Comparison of ENCODE assay signal across 16 mouse cellular contexts in genomic region chr15:101708683-101709082, GRCm38 (mm10). TPM values are rescaled to one million over a fixed set of nuclear protein-coding genes. Genes with fewer than 3 reads are reported as not detected.
A peak's percentile ranks its signal among the peaks of the same experiment; 100 is the strongest.
DNase-seq lines count a peak whose midpoint lies in the region; ATAC-seq and TF ChIP-seq lines count a peak whose summit lies in the region.
"Had no signal": no experiment of that assay in that cellular context is flagged by ENCODE, and none has a peak within 500 bp of the region (broad histone marks: within the 10 kb centered on the region; RNA-seq: fewer than 3 reads in every experiment).

No protein-coding gene starts in this region.

- H3K27me3 ChIP-seq in forebrain, embryonic 11.5 days (ENCODE audit: control insufficient read depth, insufficient read depth, low read length): no peaks in the 10 kb centered on the region
- H3K27me3 ChIP-seq in forebrain, embryonic 16.5 days (replicated peaks; ENCODE audit: control insufficient read depth, insufficient read depth, low read length): no peaks in the 10 kb centered on the region
- no peaks in the 10 kb centered on the region for H3K27me3 ChIP-seq in liver, postnatal 0 days (ENCODE audit: insufficient read depth, low read length)
- no peaks in the 10 kb centered on the region for H3K27me3 ChIP-seq in liver, embryonic 11.5 days (replicated peaks; ENCODE audit: control insufficient read depth, insufficient read depth, low read length)
- H3K27me3 ChIP-seq in stomach, postnatal 0 days (ENCODE audit: control insufficient read depth, insufficient read depth, low read length): no peaks in the 10 kb centered on the region
- H3K27me3 ChIP-seq: limb, embryonic 15.5 days; Patski had no signal

- peak; percentile 50 for DNase-seq in forebrain, embryonic 11.5 days (ENCODE audit: low spot score)
- DNase-seq in liver, postnatal 0 days: no peak
- DNase-seq in liver, embryonic 11.5 days (ENCODE audit: low spot score): no peak
- DNase-seq in urinary bladder, adult 2 months (ENCODE audit: low spot score): peak; percentile 21
- DNase-seq in urinary bladder, postnatal 4 days (ENCODE audit: low spot score in 2 of 2): no peak
- DNase-seq in stomach, postnatal 0 days (ENCODE audit: low spot score): peak; percentile 22
- DNase-seq: adrenal gland, adult 2 months; gastrocnemius, postnatal 36 days; kidney, adult 11 months had no signal

- no peaks in the 10 kb centered on the region for H3K9me3 ChIP-seq in forebrain, embryonic 11.5 days (ENCODE audit: control insufficient read depth, low read length)
- H3K9me3 ChIP-seq in forebrain, embryonic 16.5 days (ENCODE audit: control insufficient read depth, low read length): no peaks in the 10 kb centered on the region
- H3K9me3 ChIP-seq in liver, postnatal 0 days (ENCODE audit: low read length): no peaks in the 10 kb centered on the region
- no peaks in the 10 kb centered on the region for H3K9me3 ChIP-seq in liver, embryonic 11.5 days (ENCODE audit: control insufficient read depth, low read length)
- H3K9me3 ChIP-seq in stomach, postnatal 0 days (ENCODE audit: control insufficient read depth, low read length): no peaks in the 10 kb centered on the region
- H3K9me3 ChIP-seq: limb, embryonic 15.5 days had no signal

- H3K4me3 ChIP-seq in forebrain, embryonic 11.5 days (ENCODE audit: low read depth, low read length): no peak overlapping the region
- no peak overlapping the region for H3K4me3 ChIP-seq in forebrain, embryonic 16.5 days (replicated peaks; ENCODE audit: low read length)
- no peak overlapping the region for H3K4me3 ChIP-seq in liver, postnatal 0 days (ENCODE audit: low read depth, low read length)
- H3K4me3 ChIP-seq in liver, embryonic 11.5 days (ENCODE audit: low read depth, low read length): no peak overlapping the region
- no peak overlapping the region for H3K4me3 ChIP-seq in stomach, postnatal 0 days (ENCODE audit: low read depth, low read length)
- H3K4me3 ChIP-seq: layer of hippocampus, adult 2 months; limb, embryonic 15.5 days had no signal

- no peak for TF ChIP-seq EP300 in liver, postnatal 0 days (IDR thresholded peaks at IDR 0.05; ENCODE audit: low read depth)
- no peak for TF ChIP-seq EP300 in stomach, postnatal 0 days (optimal IDR thresholded peaks at IDR 0.05)

- H3K36me3 ChIP-seq in forebrain, embryonic 11.5 days (ENCODE audit: control insufficient read depth, insufficient read depth, low read length): no peaks in the 10 kb centered on the region
- H3K36me3 ChIP-seq in forebrain, embryonic 16.5 days (ENCODE audit: control insufficient read depth, insufficient read depth): no peaks in the 10 kb centered on the region
- H3K36me3 ChIP-seq in liver, postnatal 0 days (replicated peaks; ENCODE audit: insufficient read depth, low read length): no peaks in the 10 kb centered on the region
- H3K36me3 ChIP-seq in liver, embryonic 11.5 days (ENCODE audit: control insufficient read depth, insufficient read depth, low read length): no peaks in the 10 kb centered on the region
- no peaks in the 10 kb centered on the region for H3K36me3 ChIP-seq in stomach, postnatal 0 days (ENCODE audit: control insufficient read depth, insufficient read depth, low read length)
- H3K36me3 ChIP-seq: limb, embryonic 15.5 days had no signal

- no peaks in the 10 kb centered on the region for H3K4me1 ChIP-seq in forebrain, embryonic 11.5 days (replicated peaks; ENCODE audit: control insufficient read depth, insufficient read depth, low read length)
- no peaks in the 10 kb centered on the region for H3K4me1 ChIP-seq in forebrain, embryonic 16.5 days (replicated peaks; ENCODE audit: control insufficient read depth, insufficient read depth, low read length)
- H3K4me1 ChIP-seq in liver, postnatal 0 days (ENCODE audit: insufficient read depth): no peaks in the 10 kb centered on the region
- no peaks in the 10 kb centered on the region for H3K4me1 ChIP-seq in liver, embryonic 11.5 days (replicated peaks; ENCODE audit: control insufficient read depth, insufficient read depth, low read length)
- no peaks in the 10 kb centered on the region for H3K4me1 ChIP-seq in stomach, postnatal 0 days (replicated peaks; ENCODE audit: control insufficient read depth, insufficient read depth)
- H3K4me1 ChIP-seq: limb, embryonic 15.5 days had no signal

- H3K9ac ChIP-seq in forebrain, embryonic 11.5 days (ENCODE audit: low read length): no peak overlapping the region
- H3K9ac ChIP-seq in forebrain, embryonic 16.5 days (replicated peaks; ENCODE audit: low read depth, low read length): no peak overlapping the region
- no peak overlapping the region for H3K9ac ChIP-seq in liver, postnatal 0 days (replicated peaks)
- no peak overlapping the region for H3K9ac ChIP-seq in liver, embryonic 11.5 days (ENCODE audit: low read depth, low read length)
- H3K9ac ChIP-seq in stomach, postnatal 0 days (ENCODE audit: low read length): no peak overlapping the region
- H3K9ac ChIP-seq: limb, embryonic 15.5 days had no signal

- ATAC-seq in forebrain, embryonic 11.5 days (replicated peaks; ENCODE audit: low FRiP score): no peak
- no peak for ATAC-seq in forebrain, embryonic 16.5 days
- ATAC-seq in liver, postnatal 0 days: no peak
- ATAC-seq in liver, embryonic 11.5 days (replicated peaks; ENCODE audit: low FRiP score): no peak
- no peak for ATAC-seq in stomach, postnatal 0 days (ENCODE audit: low FRiP score, low TSS enrichment)
- no peak for ATAC-seq in megakaryocyte progenitor cell, adult 5-6 weeks (replicated peaks; ENCODE audit: poor library complexity)
- ATAC-seq: Patski had no signal

- 0 out of 2 replicates have a peak, but pooled peaks have one; percentile 32 for TF ChIP-seq CTCF in liver, postnatal 0 days (IDR thresholded peaks at IDR 0.05; ENCODE audit: low read depth)
- TF ChIP-seq CTCF in stomach, postnatal 0 days (IDR thresholded peaks at IDR 0.05; ENCODE audit: low read depth): peak; percentile 51

- 64% methylated on average over 11 of the region's 11 CpGs for WGBS in forebrain, embryonic 11.5 days
- WGBS in forebrain, embryonic 16.5 days: 69% methylated on average over 11 of the region's 11 CpGs
- WGBS in liver, postnatal 0 days (ENCODE audit: insufficient replicate concordance): 57% methylated on average over 11 of the region's 11 CpGs
- WGBS in liver, embryonic 11.5 days: 62% methylated on average over 11 of the region's 11 CpGs
- WGBS in stomach, postnatal 0 days: 61% methylated on average over 11 of the region's 11 CpGs

- H3K27ac ChIP-seq in forebrain, embryonic 11.5 days (ENCODE audit: low read depth, low read length): no peak overlapping the region
- H3K27ac ChIP-seq in forebrain, embryonic 16.5 days (ENCODE audit: low read length): no peak overlapping the region
- H3K27ac ChIP-seq in liver, postnatal 0 days (ENCODE audit: low read depth): no peak overlapping the region
- no peak overlapping the region for H3K27ac ChIP-seq in liver, embryonic 11.5 days (ENCODE audit: low read depth, low read length)
- H3K27ac ChIP-seq in stomach, postnatal 0 days (replicated peaks): no peak overlapping the region
- H3K27ac ChIP-seq: layer of hippocampus, adult 2 months; limb, embryonic 15.5 days had no signal

- no peak overlapping the region for H3K4me2 ChIP-seq in forebrain, embryonic 11.5 days (ENCODE audit: low read depth, low read length, severe bottlenecking)
- H3K4me2 ChIP-seq in forebrain, embryonic 16.5 days (ENCODE audit: low read length): no peak overlapping the region
- no peak overlapping the region for H3K4me2 ChIP-seq in liver, postnatal 0 days (ENCODE audit: low read depth, low read length)
- H3K4me2 ChIP-seq in liver, embryonic 11.5 days: no peak overlapping the region
- H3K4me2 ChIP-seq in stomach, postnatal 0 days (replicated peaks; ENCODE audit: low read depth): no peak overlapping the region
- H3K4me2 ChIP-seq: limb, embryonic 15.5 days had no signal

RNA-seq across cellular contexts. Expression of gene Krt5, which starts 4.0 kb away (rescaled TPM):
- 0.57 and 0.67 TPM in 2 replicates for polyA plus RNA-seq in forebrain, embryonic 11.5 days (2014; fragmentation: Nextera tagmentation; extraction: Ambion mirVana)
- 0.73 TPM in 1 of 2 replicates, not detected in the other for polyA plus RNA-seq in forebrain, embryonic 16.5 days (2015; fragmentation: Nextera tagmentation; extraction: Ambion mirVana)
- not detected in 2 replicates for polyA plus RNA-seq in liver, postnatal 0 days (2015; fragmentation: Nextera tagmentation; extraction: Ambion mirVana)
- polyA plus RNA-seq in liver, embryonic 11.5 days (2014; fragmentation: Nextera tagmentation; extraction: Ambion mirVana): 0.48 and 0.63 TPM in 2 replicates
- polyA plus RNA-seq in urinary bladder, adult 2 months (2012; rRNA removed): 508 and 532 TPM in 2 replicates
- polyA plus RNA-seq in stomach, postnatal 0 days (2015; fragmentation: Nextera tagmentation; extraction: Ambion mirVana): 504 and 557 TPM in 2 replicates
- total RNA-seq in megakaryocyte progenitor cell, adult 5-6 weeks (2015): not detected in 2 replicates
- not detected in 2 replicates for total RNA-seq in megakaryocyte progenitor cell, adult 5-6 weeks (2017)
- total RNA-seq: adrenal gland, adult 2 months had no signal
- polyA plus RNA-seq: adrenal gland, adult 2 months; heart, embryonic 14.5 days had no signal

RNA-seq across cellular contexts. Expression of gene Krt6a, which starts 14.6 kb away (rescaled TPM):
- not detected in 2 replicates for polyA plus RNA-seq in forebrain, embryonic 11.5 days (2014; fragmentation: Nextera tagmentation; extraction: Ambion mirVana)
- polyA plus RNA-seq in forebrain, embryonic 16.5 days (2015; fragmentation: Nextera tagmentation; extraction: Ambion mirVana): 0.53 TPM in 1 of 2 replicates, not detected in the other
- polyA plus RNA-seq in liver, postnatal 0 days (2015; fragmentation: Nextera tagmentation; extraction: Ambion mirVana): not detected in 2 replicates
- polyA plus RNA-seq in liver, embryonic 11.5 days (2014; fragmentation: Nextera tagmentation; extraction: Ambion mirVana): not detected in 2 replicates
- 0.03 TPM in 1 of 2 replicates, not detected in the other for polyA plus RNA-seq in urinary bladder, adult 2 months (2012; rRNA removed)
- 30.7 and 42.9 TPM in 2 replicates for polyA plus RNA-seq in stomach, postnatal 0 days (2015; fragmentation: Nextera tagmentation; extraction: Ambion mirVana)
- total RNA-seq in megakaryocyte progenitor cell, adult 5-6 weeks (2015): not detected in 2 replicates
- not detected in 2 replicates for total RNA-seq in megakaryocyte progenitor cell, adult 5-6 weeks (2017)
- total RNA-seq: adrenal gland, adult 2 months; gastrocnemius, postnatal 36 days; layer of hippocampus, adult 2 months had no signal
- polyA plus RNA-seq: adrenal gland, adult 2 months; heart, embryonic 14.5 days; hindbrain, embryonic 11.5 days; Patski had no signal

RNA-seq across cellular contexts. Expression of gene Krt6b, which starts 28.6 kb away (rescaled TPM):
- not detected in 2 replicates for polyA plus RNA-seq in forebrain, embryonic 11.5 days (2014; fragmentation: Nextera tagmentation; extraction: Ambion mirVana)
- not detected in 2 replicates for polyA plus RNA-seq in forebrain, embryonic 16.5 days (2015; fragmentation: Nextera tagmentation; extraction: Ambion mirVana)
- polyA plus RNA-seq in liver, postnatal 0 days (2015; fragmentation: Nextera tagmentation; extraction: Ambion mirVana): not detected in 2 replicates
- not detected in 2 replicates for polyA plus RNA-seq in liver, embryonic 11.5 days (2014; fragmentation: Nextera tagmentation; extraction: Ambion mirVana)
- polyA plus RNA-seq in urinary bladder, adult 2 months (2012; rRNA removed): not detected in 2 replicates
- 3.3 and 4.7 TPM in 2 replicates for polyA plus RNA-seq in stomach, postnatal 0 days (2015; fragmentation: Nextera tagmentation; extraction: Ambion mirVana)
- not detected in 2 replicates for total RNA-seq in megakaryocyte progenitor cell, adult 5-6 weeks (2015)
- total RNA-seq in megakaryocyte progenitor cell, adult 5-6 weeks (2017): not detected in 2 replicates
- total RNA-seq: adrenal gland, adult 2 months; gastrocnemius, postnatal 36 days; layer of hippocampus, adult 2 months had no signal
- polyA plus RNA-seq: adrenal gland, adult 2 months; heart, embryonic 14.5 days; hindbrain, embryonic 11.5 days; Patski had no signal

RNA-seq across cellular contexts. Expression of gene Krt71, which starts 34.2 kb away (rescaled TPM):
- polyA plus RNA-seq in forebrain, embryonic 11.5 days (2014; fragmentation: Nextera tagmentation; extraction: Ambion mirVana): not detected in 2 replicates
- polyA plus RNA-seq in forebrain, embryonic 16.5 days (2015; fragmentation: Nextera tagmentation; extraction: Ambion mirVana): not detected in 2 replicates
- not detected in 2 replicates for polyA plus RNA-seq in liver, postnatal 0 days (2015; fragmentation: Nextera tagmentation; extraction: Ambion mirVana)
- polyA plus RNA-seq in liver, embryonic 11.5 days (2014; fragmentation: Nextera tagmentation; extraction: Ambion mirVana): not detected in 2 replicates
- not detected in 2 replicates for polyA plus RNA-seq in urinary bladder, adult 2 months (2012; rRNA removed)
- not detected in 2 replicates for polyA plus RNA-seq in stomach, postnatal 0 days (2015; fragmentation: Nextera tagmentation; extraction: Ambion mirVana)
- total RNA-seq in megakaryocyte progenitor cell, adult 5-6 weeks (2015): not detected in 2 replicates
- total RNA-seq in megakaryocyte progenitor cell, adult 5-6 weeks (2017): not detected in 2 replicates
- total RNA-seq: adrenal gland, adult 2 months; gastrocnemius, postnatal 36 days; layer of hippocampus, adult 2 months had no signal
- polyA plus RNA-seq: adrenal gland, adult 2 months; heart, embryonic 14.5 days; hindbrain, embryonic 11.5 days; limb, embryonic 15.5 days; Patski had no signal

Comparison
In these comparisons a context has a peak if more than half of its experiments do, and no peak if none do; other contexts are left out.
1. DNase-seq: peak in forebrain, embryonic 11.5 days (single experiment), urinary bladder, adult 2 months (single experiment) and stomach, postnatal 0 days (single experiment); none in liver, postnatal 0 days (single experiment), liver, embryonic 11.5 days (single experiment) and urinary bladder, postnatal 4 days (0 of 2).
2. RNA of gene Krt5, which starts 4.0 kb away (polyA plus RNA-seq): 508 to 532 TPM in urinary bladder, adult 2 months and 504 to 557 TPM in stomach, postnatal 0 days; 0.48 to 0.63 TPM in liver, embryonic 11.5 days, 0.57 to 0.67 TPM in forebrain, embryonic 11.5 days, 0.73 TPM in forebrain, embryonic 16.5 days and not detected in liver, postnatal 0 days; every median in the first group is over 100 times any median in the second.
3. RNA of gene Krt6a, which starts 14.6 kb away (polyA plus RNA-seq): 30.7 to 42.9 TPM in stomach, postnatal 0 days; 0.03 TPM in urinary bladder, adult 2 months, 0.53 TPM in forebrain, embryonic 16.5 days, not detected in forebrain, embryonic 11.5 days, not detected in liver, postnatal 0 days and not detected in liver, embryonic 11.5 days; every median in the first group is over 10 times any median in the second.